Mouse (Mus musculus) layer of hippocampus, postnatal 10 days (tissue): ENCODE data around the gene 4930563M21Rik. TPM values are rescaled to one million over a fixed set of nuclear protein-coding genes. Genes with fewer than 3 reads are reported as not detected.

Source experiments
- total RNA-seq, 2 experiments: library from RNA; stranded (reverse); gene quantifications; 2 replicates each; pipeline ENCODE4 v1.2.3; 2021

The 4930563M21Rik gene
- total RNA-seq, 2 experiments from 2014 or later = not detected

Other genes starting within 250 kb of the 4930563M21Rik start
- 10 to 100 TPM; 41.5 to 42.3 TPM for gene Scaper, start 72.4 kb downstream of the 4930563M21Rik start, total RNA-seq
- gene Rcn2, start 31.3 kb upstream of the 4930563M21Rik start, total RNA-seq = 100 to 1,000 TPM; 121 to 125 TPM
- gene Pstpip1, start 79.4 kb upstream of the 4930563M21Rik start, total RNA-seq = 1 to 10 TPM; 2.1 to 2.9 TPM
- gene Tspan3, start 154.9 kb upstream of the 4930563M21Rik start, total RNA-seq = 100 to 1,000 TPM; 334 to 354 TPM